Mouse (Mus musculus) ovary, postnatal 10 days (tissue): Measurements from ENCODE around the gene Ddx23.

Experiments
- DNase-seq: peaks from one replicate; pipeline ENCODE4 v3.0.0; 2022; ENCODE audit warnings: low spot score

The Ddx23 gene

DNA sequence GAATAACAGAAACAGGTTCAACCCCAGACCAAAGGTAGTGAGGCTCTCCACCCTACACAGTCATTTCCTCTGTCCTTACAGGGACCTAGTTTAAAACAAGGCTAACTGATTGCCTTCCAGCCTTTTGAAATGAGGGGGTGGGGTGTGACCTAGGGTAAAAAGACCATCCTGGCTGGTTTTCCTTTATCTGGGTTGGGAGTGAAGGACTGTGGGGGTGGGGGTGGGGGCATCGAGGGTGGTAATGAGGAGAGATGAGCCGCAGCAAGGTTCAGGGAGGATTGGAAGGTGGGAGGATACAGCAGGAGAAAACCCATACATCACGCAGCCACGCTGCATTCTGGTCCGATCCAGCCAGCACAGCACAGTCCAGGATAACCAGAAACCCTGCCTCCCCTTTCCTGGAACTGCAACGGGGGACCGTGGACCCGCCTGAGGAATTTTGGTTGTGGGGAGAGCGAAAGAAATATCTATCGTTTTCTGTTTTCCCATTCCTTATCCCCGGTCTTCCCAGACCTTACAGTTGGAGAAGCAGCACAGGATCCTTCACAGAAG lies 12.4 kb upstream of the Ddx23 start:
- no peak for DNase-seq

- DNase-seq = no peak
These were observed 11.7 kb upstream of the Ddx23 start for GRCm38 (mm10) chr15:98674284-98674993.

DNA sequence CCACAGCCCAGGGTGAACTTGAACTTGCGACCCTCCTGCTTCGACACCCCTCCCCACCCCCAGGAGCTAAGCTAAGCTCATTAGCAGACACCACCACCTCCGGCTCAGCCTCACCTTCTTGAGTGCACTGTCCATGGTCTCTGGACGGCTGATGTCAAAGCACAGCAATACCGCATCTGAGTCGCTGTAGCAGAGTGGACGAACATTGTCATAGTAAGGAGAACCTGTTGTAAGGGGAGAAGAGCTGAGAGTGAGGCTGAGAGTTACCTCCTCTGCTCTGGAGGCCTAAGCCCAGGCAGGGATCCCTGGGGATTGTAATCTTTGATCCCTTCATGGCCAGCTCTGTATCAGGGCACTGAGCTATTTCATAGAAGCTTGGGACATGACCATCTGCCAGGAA lies 11.0 kb upstream of the Ddx23 start:
- no peak for DNase-seq

DNA sequence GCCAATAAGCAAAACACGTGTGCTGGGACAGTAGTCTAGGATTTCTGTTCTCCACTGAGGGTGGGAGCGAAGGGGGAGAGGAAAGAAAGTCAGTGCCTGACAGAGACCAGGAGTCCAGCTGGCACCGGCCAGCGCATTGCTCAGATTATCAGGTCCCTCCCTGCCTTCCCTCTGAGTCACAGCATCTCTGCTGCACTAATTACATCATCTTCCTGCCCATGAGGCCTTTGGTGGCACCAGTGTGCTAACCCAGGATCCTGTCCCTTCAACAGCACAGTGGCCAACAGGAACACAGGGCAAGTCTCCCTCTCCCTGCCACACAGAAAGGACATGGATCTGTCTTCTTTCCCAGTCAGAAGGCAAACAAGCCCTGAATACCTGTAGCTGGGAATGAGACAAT lies 9.9 kb upstream of the Ddx23 start:
- DNase-seq = no peak

DNA sequence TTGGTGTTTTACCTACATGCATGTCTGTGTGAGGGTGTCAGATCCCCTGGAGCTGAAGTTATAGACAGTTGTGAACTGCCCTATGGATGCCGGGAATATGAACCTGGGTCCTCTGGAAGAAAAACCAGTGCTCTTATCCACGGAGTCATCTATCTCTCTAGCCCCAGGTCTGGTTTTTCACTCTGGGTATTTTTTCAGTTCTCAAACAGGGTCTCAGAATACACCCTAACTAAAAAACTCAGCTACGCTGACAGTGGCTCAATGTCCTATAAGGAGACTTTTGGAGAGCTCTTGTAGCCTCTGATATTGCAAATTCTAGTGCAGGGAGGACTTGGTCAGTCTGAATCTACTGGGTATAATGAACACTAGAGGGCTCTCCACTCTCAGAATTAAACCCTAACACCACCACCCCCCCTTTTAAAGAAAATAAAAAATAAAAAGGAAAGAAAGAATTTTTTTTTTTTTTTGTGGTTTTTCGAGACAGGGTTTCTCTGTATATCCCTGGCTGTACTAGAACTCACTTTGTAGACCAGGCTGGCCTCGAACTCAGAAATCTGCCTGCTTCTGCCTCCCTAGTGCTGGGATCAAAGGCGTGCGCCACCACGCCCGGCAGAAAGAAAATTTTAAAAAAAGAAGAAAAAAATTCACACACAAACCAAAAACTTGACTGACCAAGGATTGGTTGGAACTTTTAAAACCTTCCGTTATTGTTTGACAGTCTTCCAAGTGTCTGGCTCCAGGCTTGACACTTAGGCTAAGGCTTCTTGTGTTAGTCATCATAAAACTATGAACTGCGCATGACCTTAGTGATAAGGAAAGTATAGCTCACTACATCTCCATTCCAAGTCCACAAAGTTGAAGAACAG lies 1.6 kb upstream of the Ddx23 start:
- DNase-seq = no peak

- DNase-seq = no peak
These were observed 512 bp downstream of the Ddx23 start for GRCm38 (mm10) chr15:98662198-98662566.

GRCm38 (mm10) chr15:98656982-98657751 lies 5.5 kb downstream of the Ddx23 start:
- DNase-seq = no peak

- no peak for DNase-seq
These were observed 10.5 kb downstream of the Ddx23 start for GRCm38 (mm10) chr15:98652174-98652573.

- DNase-seq = no peak
These were observed 11.3 kb downstream of the Ddx23 start for GRCm38 (mm10) chr15:98651431-98651830.

- DNase-seq = no peak
These were observed 14.6 kb downstream of the Ddx23 start for GRCm38 (mm10) chr15:98648071-98648470.

DNA sequence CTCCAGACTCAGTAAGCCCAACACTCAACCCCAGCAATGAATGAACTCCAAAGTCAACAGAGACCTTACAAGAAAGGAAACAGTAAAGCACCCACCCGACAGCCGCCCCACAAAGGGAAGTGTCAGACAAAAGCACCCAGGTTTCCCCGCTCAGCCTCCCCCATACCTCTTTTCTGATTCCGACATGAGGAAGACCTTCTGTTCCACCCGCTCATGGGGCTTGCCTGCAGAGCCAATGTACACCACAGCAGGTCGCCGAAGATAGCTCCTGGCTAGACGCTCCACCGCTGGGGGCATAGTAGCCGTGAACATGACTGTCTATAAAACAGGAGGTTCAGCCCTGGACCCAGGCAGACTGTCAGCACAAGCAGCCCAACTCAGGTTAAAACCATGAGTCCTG lies 15.4 kb downstream of the Ddx23 start:
- no peak for DNase-seq

DNA sequence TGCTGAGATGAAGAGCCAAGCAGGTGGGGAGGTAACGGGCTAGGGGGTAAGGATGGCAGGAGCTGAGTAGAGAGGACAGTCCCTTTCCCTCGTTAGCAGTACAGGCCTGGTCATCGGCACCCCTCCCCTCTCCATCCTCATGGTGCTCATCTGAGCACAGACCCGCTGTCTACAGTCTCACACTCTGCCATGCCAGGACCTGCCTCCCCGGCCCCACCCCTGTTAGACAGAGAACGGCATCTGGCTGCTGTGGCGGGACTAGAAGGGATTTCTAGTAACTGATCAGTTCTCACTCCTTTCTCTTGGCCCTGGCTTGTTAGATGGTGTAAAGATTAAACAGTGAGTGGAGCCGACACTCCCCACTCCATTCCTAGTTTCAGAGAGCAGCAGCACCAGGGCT lies 16.0 kb downstream of the Ddx23 start:
- no peak for DNase-seq

GRCm38 (mm10) chr15:98645057-98646026 lies 17.4 kb downstream of the Ddx23 start:
- no peak for DNase-seq

GRCm38 (mm10) chr15:98644406-98644805 lies 18.3 kb downstream of the Ddx23 start:
- no peak for DNase-seq

- no peak for DNase-seq
These were observed 22.5 kb downstream of the Ddx23 start for GRCm38 (mm10) chr15:98640157-98640556.

GRCm38 (mm10) chr15:98637155-98637554 lies 25.5 kb downstream of the Ddx23 start:
- DNase-seq = no peak

DNA sequence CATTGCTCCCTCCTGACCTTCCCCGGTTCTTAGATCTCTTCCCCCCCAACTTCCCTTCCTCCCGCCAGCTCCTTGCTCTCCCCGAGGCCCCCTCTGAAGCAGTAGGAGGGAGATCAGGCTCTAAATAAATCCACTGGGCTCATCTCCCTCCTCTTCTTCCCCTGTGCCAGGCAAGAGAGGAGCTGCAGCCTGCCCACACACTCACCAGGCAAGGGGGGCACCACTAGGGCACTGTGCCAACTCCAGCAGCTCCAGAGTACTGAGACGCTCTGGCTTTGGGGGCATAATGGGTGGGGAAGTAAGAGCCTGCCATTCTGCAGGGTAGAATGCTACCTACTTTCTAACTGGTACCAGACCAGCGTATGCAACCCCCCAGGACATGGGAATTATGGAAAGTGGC lies 26.2 kb downstream of the Ddx23 start:
- DNase-seq = no peak

GRCm38 (mm10) chr15:98635291-98635841 lies 27.3 kb downstream of the Ddx23 start:
- DNase-seq = no peak

- peak; percentile 70 for DNase-seq
These were observed 28.1 kb downstream of the Ddx23 start for GRCm38 (mm10) chr15:98634541-98635081.

DNA sequence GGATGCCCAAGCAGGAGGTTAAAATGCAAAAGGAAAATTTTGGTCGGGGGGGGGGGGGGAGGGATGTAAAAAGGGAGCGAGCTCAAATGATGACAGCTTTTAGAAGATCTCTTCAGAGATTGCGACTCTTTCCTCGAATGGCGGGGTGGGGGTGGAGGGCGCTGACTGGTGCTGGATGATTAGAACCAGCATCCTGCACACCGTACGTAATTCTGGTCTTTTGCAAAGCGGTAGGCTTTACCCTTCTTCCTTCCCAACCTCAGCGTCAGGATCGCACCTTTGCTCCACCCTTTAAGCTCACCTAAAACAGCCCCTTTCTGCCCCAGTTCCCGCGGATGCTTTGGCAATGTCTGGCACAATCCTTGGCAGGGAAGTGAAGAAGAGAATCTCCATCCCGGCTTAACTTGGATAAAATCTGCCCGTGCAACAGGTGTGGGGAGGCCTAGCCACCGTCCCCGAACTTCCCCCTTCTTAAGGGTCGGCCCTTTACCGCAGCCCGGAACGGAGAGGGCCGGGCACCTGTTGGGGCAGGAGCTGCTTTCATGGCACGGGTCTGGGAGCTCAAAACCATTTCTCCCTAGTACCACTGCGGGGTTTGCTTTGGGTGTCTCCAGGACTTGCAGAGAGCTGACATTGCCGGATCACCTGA lies 28.7 kb downstream of the Ddx23 start:
- DNase-seq = no peak
